Mouse (Mus musculus): ENCODE results near the gene Plekhm1. TPM values are rescaled to one million over a fixed set of nuclear protein-coding genes. Genes with fewer than 3 reads are reported as not detected.

Gene Plekhm1
- polyA plus RNA-seq (2014; fragmentation: Illumina TruSeq; extraction: RNeasy Lipid Tissue Mini Kit (QIAGEN cat#74804); ENCODE audit: low read depth, low replicate concordance), result 8.9 TPM

GRCm38 (mm10) chr11:103411981-103412949 lies at the start of gene Plekhm1:
TSS of gene Plekhm1 (minus strand) at chr11:103412687.

GRCm38 (mm10) chr11:103363214-103364148 lies 49.0 kb downstream of the Plekhm1 start, which contains the start of gene Arhgap27:
TSS of gene Arhgap27 (minus strand) at chr11:103363692.

Other genes with a start within 250 kb of the Plekhm1 start
- gene Fmnl1, start 241.6 kb downstream of the Plekhm1 start, polyA plus RNA-seq (2014; fragmentation: Illumina TruSeq; extraction: RNeasy Lipid Tissue Mini Kit (QIAGEN cat#74804); ENCODE audit: low read depth, low replicate concordance), result 13.6 TPM
- not detected for gene 1700023F06Rik, start 204.1 kb downstream of the Plekhm1 start, polyA plus RNA-seq (2014; fragmentation: Illumina TruSeq; extraction: RNeasy Lipid Tissue Mini Kit (QIAGEN cat#74804); ENCODE audit: low read depth, low replicate concordance)
- gene Spata32, start 194.3 kb downstream of the Plekhm1 start, polyA plus RNA-seq (2014; fragmentation: Illumina TruSeq; extraction: RNeasy Lipid Tissue Mini Kit (QIAGEN cat#74804); ENCODE audit: low read depth, low replicate concordance), result not detected
- gene Map3k14, start 145.2 kb downstream of the Plekhm1 start, polyA plus RNA-seq (2014; fragmentation: Illumina TruSeq; extraction: RNeasy Lipid Tissue Mini Kit (QIAGEN cat#74804); ENCODE audit: low read depth, low replicate concordance), result 3.2 TPM
- 9.9 TPM for gene Arhgap27, start 49.0 kb downstream of the Plekhm1 start, polyA plus RNA-seq (2014; fragmentation: Illumina TruSeq; extraction: RNeasy Lipid Tissue Mini Kit (QIAGEN cat#74804); ENCODE audit: low read depth, low replicate concordance)
- not detected for gene Lrrc37a, start 91.9 kb upstream of the Plekhm1 start, polyA plus RNA-seq (2014; fragmentation: Illumina TruSeq; extraction: RNeasy Lipid Tissue Mini Kit (QIAGEN cat#74804); ENCODE audit: low read depth, low replicate concordance)
- not detected for gene Gm884, start 208.5 kb upstream of the Plekhm1 start, polyA plus RNA-seq (2014; fragmentation: Illumina TruSeq; extraction: RNeasy Lipid Tissue Mini Kit (QIAGEN cat#74804); ENCODE audit: low read depth, low replicate concordance)
- not detected for gene Lyzl6, start 226.2 kb upstream of the Plekhm1 start, polyA plus RNA-seq (2014; fragmentation: Illumina TruSeq; extraction: RNeasy Lipid Tissue Mini Kit (QIAGEN cat#74804); ENCODE audit: low read depth, low replicate concordance)
- gene Rprml, start 236.9 kb upstream of the Plekhm1 start, polyA plus RNA-seq (2014; fragmentation: Illumina TruSeq; extraction: RNeasy Lipid Tissue Mini Kit (QIAGEN cat#74804); ENCODE audit: low read depth, low replicate concordance), result not detected